Mouse (Mus musculus) midbrain, embryonic 16.5 days (tissue): ENCODE measurements around the gene Alox12. TPM values are rescaled to one million over a fixed set of nuclear protein-coding genes. Genes with fewer than 3 reads are reported as not detected.

Experiments
- ATAC-seq: fragments of 200-750 bp; cut with Nextera tagmentation; 2 replicates; pipeline ENCODE4 v1.8.0; 2017; ENCODE audit warnings: moderate TSS enrichment
- H3K27ac ChIP-seq: fragments of 300-500 bp; sonication (generic); 2 replicates; pipeline ENCODE4 v1.5.1; 2014; ENCODE audit warnings: mild to moderate bottlenecking, low read length, mixed read lengths
- H3K27me3 ChIP-seq: fragments of 300-500 bp; sonication (generic); 2 replicates; pipeline ENCODE4 v1.6.1; 2014; ENCODE audit warnings: low read depth, low read length, mixed read lengths; ENCODE audit not compliant: control insufficient read depth, insufficient read depth
- H3K36me3 ChIP-seq: fragments of 300-500 bp; sonication (generic); 2 replicates; pipeline ENCODE4 v1.6.1; 2014; ENCODE audit warnings: mild to moderate bottlenecking, low read length, moderate library complexity, mixed read lengths; ENCODE audit not compliant: control insufficient read depth, insufficient read depth
- H3K4me1 ChIP-seq: fragments of 300-500 bp; sonication (generic); 2 replicates; pipeline ENCODE4 v1.6.1; 2014; ENCODE audit warnings: mild to moderate bottlenecking, low read length, mixed read lengths; ENCODE audit not compliant: control insufficient read depth, insufficient read depth
- H3K4me2 ChIP-seq: fragments of 300-500 bp; sonication (generic); 2 replicates; pipeline ENCODE4 v1.6.1; 2014; ENCODE audit warnings: mild to moderate bottlenecking, low read length, mixed read lengths
- H3K4me3 ChIP-seq: fragments of 300-500 bp; sonication (generic); 2 replicates; pipeline ENCODE4 v1.5.1; 2014; ENCODE audit warnings: low read depth, mild to moderate bottlenecking, low read length, moderate library complexity, mixed read lengths
- H3K9ac ChIP-seq: fragments of 300-500 bp; sonication (generic); 2 replicates; pipeline ENCODE4 v1.6.1; 2014; ENCODE audit warnings: low read depth, low read length, mixed read lengths
- H3K9me3 ChIP-seq: fragments of 300-500 bp; sonication (generic); replicated peaks from 2 replicates; pipeline ENCODE4 v1.6.1; 2014; ENCODE audit warnings: mild to moderate bottlenecking, low read length, mixed read lengths; ENCODE audit not compliant: control insufficient read depth, poor library complexity, severe bottlenecking
- WGBS: fragments of 180-500 bp; shearing (Covaris S2); extraction: QIAGEN DNeasy Blood & Tissue Kit; methylation state at CpG from one replicate; pipeline ENCODE4 v1.1.7; 2014; 5-methylcytosine and 5-hydroxymethylcytosine counted together
- polyA plus RNA-seq: library from polyadenylated mRNA; unstranded; fragments of >200 nt; fragmentation: Nextera tagmentation; extraction: Ambion mirVana; gene quantifications from 2 replicates; pipeline ENCODE4 v1.2.1, GENCODE M21; 2015

The Alox12 gene
- polyA plus RNA-seq, 1 experiment from 2014 or later, result 0.49 TPM

- no peak overlapping the region for H3K4me3 ChIP-seq
- H3K9ac ChIP-seq, result no peak overlapping the region
- no peak overlapping the region for H3K27ac ChIP-seq
- H3K27me3 ChIP-seq, result peaks cover 7% of the 10 kb centered on the region
- ATAC-seq, result no peak
- H3K4me2 ChIP-seq, result no peak overlapping the region
- peaks cover 13% of the 10 kb centered on the region for H3K36me3 ChIP-seq
- peaks cover 28% of the 10 kb centered on the region for H3K4me1 ChIP-seq
- H3K9me3 ChIP-seq, result no peaks in the 10 kb centered on the region
- WGBS, result 92% methylated on average over 12 of the region's 12 CpGs
Observed at GRCm38 (mm10) chr11:70235254-70235900, 19.8 kb downstream of the Alox12 start.

- Histone ChIP-seq H3K27me3 (peaks cover 13% of the 10 kb centered on the region), H3K4me2 (no peak overlapping the region), H3K9ac (no peak overlapping the region), H3K27ac (no peak overlapping the region), H3K4me1 (peaks cover 29% of the 10 kb centered on the region), H3K9me3 (no peaks in the 10 kb centered on the region), H3K4me3 (no peak overlapping the region), H3K36me3 (peaks cover 13% of the 10 kb centered on the region)
- 88% methylated on average over 8 of the region's 8 CpGs for WGBS
- ATAC-seq, result no peak
Observed at GRCm38 (mm10) chr11:70234497-70234896, 20.7 kb downstream of the Alox12 start.

- Histone ChIP-seq H3K9me3 (no peaks in the 10 kb centered on the region), H3K9ac (no peak overlapping the region), H3K4me3 (no peak overlapping the region), H3K27ac (no peak overlapping the region), H3K36me3 (peaks cover 13% of the 10 kb centered on the region), H3K4me1 (peaks cover 28% of the 10 kb centered on the region), H3K27me3 (peaks cover 13% of the 10 kb centered on the region), H3K4me2 (no peak overlapping the region)
- no peak for ATAC-seq
- 57% methylated on average over 5 of the region's 5 CpGs for WGBS
Observed at GRCm38 (mm10) chr11:70234037-70234436, 21.1 kb downstream of the Alox12 start.

GRCm38 (mm10) chr11:70233016-70233415 lies 22.1 kb downstream of the Alox12 start:
- peaks cover 21% of the 10 kb centered on the region for H3K27me3 ChIP-seq
- no peak for ATAC-seq
- 39% methylated on average over 8 of the region's 8 CpGs for WGBS

GRCm38 (mm10) chr11:70232546-70232945 lies 22.6 kb downstream of the Alox12 start:
- peaks cover 13% of the 10 kb centered on the region for H3K36me3 ChIP-seq
- H3K4me1 ChIP-seq, result peaks cover 21% of the 10 kb centered on the region
- no peak for ATAC-seq
- H3K27ac ChIP-seq, result no peak overlapping the region
- 11% methylated on average over 9 of the region's 10 CpGs for WGBS
- H3K27me3 ChIP-seq, result peaks cover 26% of the 10 kb centered on the region
- H3K4me2 ChIP-seq, result peak overlapping the region; percentile 54
- no peaks in the 10 kb centered on the region for H3K9me3 ChIP-seq
- peak overlapping the region; percentile 63 for H3K9ac ChIP-seq
- H3K4me3 ChIP-seq, result peak overlapping the region; percentile 34

More at GRCm38 (mm10) chr11:70233016-70233415, 22.1 kb downstream of the Alox12 start:
- Histone ChIP-seq H3K9me3 (no peaks in the 10 kb centered on the region), H3K4me2 (peak overlapping the region; percentile 54), H3K9ac (peak overlapping the region; percentile 63), H3K4me3 (peak overlapping the region; percentile 34), H3K36me3 (peaks cover 13% of the 10 kb centered on the region), H3K4me1 (peaks cover 21% of the 10 kb centered on the region), H3K27ac (no peak overlapping the region)

- Histone ChIP-seq H3K4me2 (peak overlapping the region; percentile 33; the same call in 1 of the 2 replicates), H3K9ac (no peak overlapping the region), H3K4me1 (peaks cover 18% of the 10 kb centered on the region), H3K27ac (peak overlapping the region; percentile 17; the same call in 1 of the 2 replicates), H3K27me3 (peaks cover 35% of the 10 kb centered on the region), H3K36me3 (peaks cover 10% of the 10 kb centered on the region), H3K9me3 (no peaks in the 10 kb centered on the region), H3K4me3 (peak overlapping the region; percentile 9; the same call in 1 of the 2 replicates)
- 1% methylated on average over 32 of the region's 32 CpGs for WGBS
- no peak for ATAC-seq
Observed at GRCm38 (mm10) chr11:70230239-70230727, 24.9 kb downstream of the Alox12 start.

GRCm38 (mm10) chr11:70229260-70230010 lies 25.7 kb downstream of the Alox12 start, which contains the start of gene Bcl6b:
Bcl6b (minus strand) TSS chr11:70229798.
- H3K9ac ChIP-seq, result peak within 1 kb of the TSS; percentile 27
- peaks cover 18% of the 10 kb centered on the region for H3K4me1 ChIP-seq
- H3K27me3 ChIP-seq, result peaks cover 37% of the 10 kb centered on the region
- H3K36me3 ChIP-seq, result peaks cover 2% of the 10 kb centered on the region
- no peaks in the 10 kb centered on the region for H3K9me3 ChIP-seq
- ATAC-seq, result no peak
- WGBS, result 3% methylated on average over 39 of the region's 39 CpGs
- H3K4me2 ChIP-seq, result peak within 1 kb of the TSS; percentile 54
- peak within 1 kb of the TSS; percentile 27 for H3K4me3 ChIP-seq
- H3K27ac ChIP-seq, result peak within 1 kb of the TSS; percentile 17

GRCm38 (mm10) chr11:70228828-70229227 lies 26.3 kb downstream of the Alox12 start:
- no peak for ATAC-seq
- peaks cover 18% of the 10 kb centered on the region for H3K4me1 ChIP-seq
- under 1% methylated on average over 19 of the region's 19 CpGs for WGBS
- H3K27ac ChIP-seq, result no peak overlapping the region
- no peaks in the 10 kb centered on the region for H3K36me3 ChIP-seq
- peak overlapping the region; percentile 27 for H3K4me3 ChIP-seq
- H3K27me3 ChIP-seq, result peaks cover 37% of the 10 kb centered on the region
- no peaks in the 10 kb centered on the region for H3K9me3 ChIP-seq
- peak overlapping the region; percentile 54 for H3K4me2 ChIP-seq
- H3K9ac ChIP-seq, result peak overlapping the region; percentile 27
